Mouse (Mus musculus) adrenal gland, postnatal 10 days (tissue): ENCODE data around the gene Scn10a. TPM values are rescaled to one million over a fixed set of nuclear protein-coding genes. Genes with fewer than 3 reads are reported as not detected.
A peak's percentile ranks its signal among the peaks of the same experiment; 100 is the strongest.

Experiments used
- DNase-seq: peaks from one replicate; pipeline ENCODE4 v3.0.0; 2021; ENCODE audit warnings: mixed read lengths
- total RNA-seq, 2 experiments: library from RNA; stranded (reverse); gene quantifications; 2 replicates each; pipeline ENCODE4 v1.2.3; 2021

Gene Scn10a
- total RNA-seq, 2 experiments from 2014 or later = not detected

DNA sequence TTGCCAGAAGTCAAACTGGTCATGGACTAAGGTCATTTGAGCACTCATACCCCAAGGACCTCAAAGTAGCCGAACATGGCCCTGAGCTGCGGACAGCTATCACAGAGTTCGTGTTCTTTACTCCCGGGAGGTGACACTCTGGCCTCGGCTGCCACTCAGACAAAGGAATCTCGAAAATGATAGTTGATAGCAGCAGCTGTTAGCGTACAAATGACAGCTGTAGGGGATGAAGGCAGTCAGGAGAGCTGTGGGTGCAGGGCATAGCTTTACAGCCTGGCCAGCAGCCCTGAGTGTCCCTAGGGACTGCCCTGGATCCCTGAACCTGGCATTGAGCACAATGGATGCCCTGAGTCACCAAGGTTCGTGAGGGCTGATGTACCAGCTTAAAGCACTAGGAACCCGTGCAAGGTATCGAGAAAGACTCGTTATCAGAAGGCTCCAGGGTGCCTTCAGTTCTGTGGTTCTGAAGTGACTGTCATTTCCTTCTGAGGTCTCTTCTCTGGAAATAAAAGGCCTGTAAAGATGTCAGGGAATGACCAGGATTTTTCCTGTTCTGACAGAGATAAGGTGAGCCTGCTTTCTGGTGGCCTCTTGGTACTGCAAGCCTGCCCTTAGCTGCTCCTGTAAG is 84.8 kb downstream of the Scn10a start:
- peak; percentile 43 for DNase-seq

DNA sequence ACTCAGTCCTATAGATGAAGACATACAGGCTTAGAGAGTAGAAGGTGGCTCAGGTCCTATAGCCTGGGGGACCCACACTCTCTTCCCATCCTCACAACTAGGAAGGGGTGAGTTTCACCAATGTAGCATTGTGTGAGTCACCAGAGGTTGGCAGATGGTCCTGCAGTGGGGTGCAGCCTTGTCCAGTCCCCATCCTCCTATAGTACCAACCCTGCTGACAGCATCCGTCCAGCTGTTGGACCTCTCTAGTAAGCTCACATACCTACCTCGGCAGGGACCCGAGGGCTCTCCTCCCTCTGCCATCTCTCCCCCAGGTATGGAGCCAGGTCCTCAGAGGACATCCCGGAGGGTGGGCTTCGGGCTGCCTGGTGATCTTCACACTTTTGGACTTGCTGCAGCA is 85.6 kb downstream of the Scn10a start:
- no peak for DNase-seq

- DNase-seq = no peak
These were observed 86.3 kb downstream of the Scn10a start for GRCm38 (mm10) chr9:119632801-119633200.

DNA sequence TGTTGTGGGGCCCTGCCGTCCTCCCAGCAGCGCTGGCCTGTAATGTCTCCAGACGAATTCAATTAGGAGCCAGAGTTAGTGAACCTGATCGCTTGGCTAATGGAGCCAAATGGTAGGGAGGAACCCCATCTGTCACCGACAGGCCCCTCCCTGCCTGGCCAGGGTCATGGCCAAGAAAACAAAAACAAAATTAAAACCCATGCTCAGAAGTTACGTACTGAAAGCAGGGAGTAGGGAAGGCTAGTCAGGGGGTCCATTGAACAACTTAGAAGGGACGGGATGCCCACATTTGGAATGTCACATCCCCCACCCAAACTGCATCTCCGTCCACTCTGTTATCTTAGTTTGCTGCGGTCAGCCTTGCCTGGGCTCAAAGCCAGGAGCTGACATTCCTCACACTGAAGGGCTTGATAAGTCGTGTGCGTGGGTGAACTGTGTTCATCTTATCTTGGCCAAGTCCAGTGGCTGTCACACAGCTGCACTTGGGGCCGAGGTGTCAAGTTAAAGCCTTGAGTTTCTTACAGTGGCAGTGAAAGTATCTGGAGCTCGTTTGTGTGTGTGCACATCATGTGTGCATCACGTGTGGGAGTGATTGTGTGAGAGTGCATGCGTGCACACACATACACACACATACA is 87.1 kb downstream of the Scn10a start:
- peak; percentile 50 for DNase-seq

GRCm38 (mm10) chr9:119631393-119631898 is 87.7 kb downstream of the Scn10a start:
- DNase-seq = no peak

DNA sequence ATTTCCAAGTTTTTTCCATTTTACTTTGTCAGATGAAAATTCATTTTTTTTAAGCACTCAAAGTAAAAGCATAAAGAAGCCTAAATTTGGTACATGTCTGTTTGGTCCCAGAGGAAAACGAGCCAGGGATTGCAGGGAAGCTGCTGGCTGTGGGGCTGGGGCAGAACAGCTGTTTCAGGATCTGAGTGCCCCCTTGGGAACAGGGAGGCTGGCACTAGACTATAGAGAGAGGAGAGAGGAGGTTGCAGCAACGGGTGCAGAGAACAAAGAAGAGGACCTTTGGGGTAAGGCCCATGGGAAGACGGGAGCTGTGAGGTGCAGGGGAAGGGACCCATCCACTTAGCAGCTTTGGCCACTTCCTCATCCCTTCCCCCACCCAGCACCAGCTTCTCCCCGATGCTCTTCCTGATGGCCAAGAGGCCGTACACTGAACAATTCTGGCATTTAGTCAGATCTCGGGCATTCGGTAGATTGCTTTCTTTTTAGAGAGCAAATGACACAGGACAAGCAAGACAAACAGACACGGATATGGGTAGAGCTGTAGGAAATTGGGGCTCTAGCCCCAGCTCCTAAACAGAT is 90.3 kb downstream of the Scn10a start:
- peak; percentile 7 for DNase-seq

DNA sequence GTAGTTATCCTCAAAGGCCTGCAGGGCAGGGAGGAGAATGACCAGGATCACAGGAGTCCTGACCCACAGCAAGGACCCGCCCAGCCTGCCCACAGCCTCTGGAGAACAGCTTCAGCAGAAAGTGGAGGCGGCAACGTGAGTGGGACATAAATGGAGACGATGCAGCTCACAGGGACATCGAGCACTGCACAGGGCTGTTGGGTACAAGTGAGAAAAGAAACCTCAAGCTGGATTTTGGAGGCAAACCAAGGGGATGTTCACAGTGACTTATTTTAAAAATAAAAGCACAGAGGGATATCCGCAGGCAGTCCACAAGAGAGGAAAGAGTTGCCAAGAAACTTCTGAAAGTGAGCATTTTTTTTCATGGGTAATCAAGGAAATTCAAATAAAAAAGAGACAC is 91.9 kb downstream of the Scn10a start:
- DNase-seq = no peak

DNA sequence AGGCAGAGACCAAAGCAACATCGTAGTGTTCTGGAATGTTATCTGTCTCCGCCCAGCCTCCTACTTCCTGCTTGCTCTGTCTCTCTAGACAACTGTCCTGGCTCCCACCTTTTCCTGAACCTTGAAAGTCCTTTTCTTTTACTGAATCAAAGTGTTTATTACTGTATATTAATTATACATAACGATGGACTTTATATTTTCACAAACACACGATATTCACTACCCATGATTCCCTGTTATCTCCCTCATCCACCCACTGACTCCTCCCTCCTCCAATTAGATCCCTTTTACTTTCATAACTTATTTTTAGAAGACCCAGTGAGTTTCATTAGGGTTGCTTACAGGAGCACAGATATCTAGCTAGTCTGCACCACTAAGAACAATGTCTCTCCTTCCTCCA is 95.0 kb downstream of the Scn10a start:
- no peak for DNase-seq

- no peak for DNase-seq
These were observed 104.3 kb downstream of the Scn10a start for GRCm38 (mm10) chr9:119614798-119615197.

GRCm38 (mm10) chr9:119610563-119611166 is 108.5 kb downstream of the Scn10a start:
- no peak for DNase-seq

- no peak for DNase-seq
These were observed 112.2 kb downstream of the Scn10a start for GRCm38 (mm10) chr9:119606906-119607305.

- no peak for DNase-seq
These were observed 114.5 kb downstream of the Scn10a start for GRCm38 (mm10) chr9:119604607-119605006.

DNA sequence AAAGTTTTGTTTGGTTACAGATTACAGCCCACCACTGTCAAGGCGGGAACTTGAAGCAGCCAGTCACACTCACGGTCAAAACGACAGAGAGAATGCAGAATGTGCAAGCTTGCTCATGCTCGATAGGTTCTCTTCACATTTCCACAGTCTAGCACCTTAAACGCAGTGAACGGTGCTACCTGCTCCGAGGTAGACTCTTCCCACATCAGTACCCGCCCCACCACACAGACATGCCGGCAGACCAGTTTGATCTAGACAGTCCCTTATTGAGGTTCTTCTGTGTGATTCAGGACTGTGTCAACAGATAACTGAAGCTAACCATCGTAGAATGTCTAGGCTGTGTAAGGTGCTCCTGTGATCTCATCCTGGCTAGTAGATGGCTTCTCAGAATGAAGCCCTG is 120.6 kb downstream of the Scn10a start:
- DNase-seq = no peak

DNA sequence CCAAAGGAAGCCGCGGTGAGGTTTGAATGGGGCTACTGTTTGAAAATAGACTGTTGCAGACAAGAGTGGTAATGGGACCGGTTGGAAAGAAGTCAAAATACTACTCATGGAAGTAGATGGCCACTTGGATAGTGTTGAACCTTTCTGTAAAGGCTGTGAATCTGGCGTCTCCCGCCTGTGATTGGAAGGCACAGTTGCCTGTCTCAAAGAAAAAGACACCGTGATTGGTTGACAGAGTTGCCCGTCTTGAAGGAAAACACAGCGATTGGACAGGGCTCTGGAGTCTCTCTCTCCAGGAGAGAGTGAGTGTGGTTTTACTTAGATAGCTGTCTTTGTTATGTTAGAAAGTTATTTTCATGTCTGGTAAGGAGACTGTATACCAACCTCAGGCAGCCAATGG is 121.8 kb downstream of the Scn10a start:
- DNase-seq = no peak

- DNase-seq = no peak
These were observed 129.5 kb downstream of the Scn10a start for GRCm38 (mm10) chr9:119589592-119589991.

DNA sequence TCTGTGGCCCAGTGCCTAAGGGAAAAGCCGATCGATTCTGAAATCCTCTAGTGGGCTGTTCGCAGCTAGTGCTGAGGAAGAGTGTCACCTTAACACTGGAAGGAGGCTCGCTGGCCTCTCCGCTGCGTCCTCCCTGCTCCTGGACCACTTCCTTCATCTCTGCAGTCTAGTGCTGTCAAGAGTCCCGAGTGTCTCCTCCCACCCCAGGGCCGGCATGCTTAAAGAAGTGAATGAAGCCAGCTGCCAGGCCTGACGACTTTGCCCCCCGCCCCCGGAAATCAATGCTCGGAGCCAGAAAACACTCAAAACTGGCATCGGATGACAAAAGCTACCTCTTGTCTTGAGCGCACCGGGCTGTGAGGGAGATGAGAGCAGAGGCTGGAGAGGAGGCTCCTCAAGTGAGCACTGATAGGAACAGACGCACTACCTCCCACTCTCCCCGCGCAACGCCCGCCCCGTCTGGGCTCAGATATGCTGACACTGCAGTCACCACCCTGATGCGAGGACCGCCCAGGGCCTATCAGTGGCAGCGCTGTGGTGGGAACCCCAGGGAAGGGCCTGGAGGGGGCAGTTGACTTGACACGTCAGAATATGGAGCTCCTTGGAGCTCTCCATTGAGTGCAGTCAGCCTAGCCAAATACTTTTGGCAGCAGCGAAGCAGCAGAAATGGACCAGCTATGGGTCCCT is 130.2 kb downstream of the Scn10a start:
- DNase-seq = no peak

GRCm38 (mm10) chr9:119580668-119581067 is 138.5 kb downstream of the Scn10a start:
- DNase-seq = peak; percentile 85

- no peak for DNase-seq
These were observed 138.9 kb downstream of the Scn10a start for GRCm38 (mm10) chr9:119580187-119580586.

GRCm38 (mm10) chr9:119578636-119579438 is 140.3 kb downstream of the Scn10a start, which contains the start of gene Scn5a:
Gene Scn5a (minus strand): TSS chr9:119579016.
- DNase-seq = peak; percentile 50

DNA sequence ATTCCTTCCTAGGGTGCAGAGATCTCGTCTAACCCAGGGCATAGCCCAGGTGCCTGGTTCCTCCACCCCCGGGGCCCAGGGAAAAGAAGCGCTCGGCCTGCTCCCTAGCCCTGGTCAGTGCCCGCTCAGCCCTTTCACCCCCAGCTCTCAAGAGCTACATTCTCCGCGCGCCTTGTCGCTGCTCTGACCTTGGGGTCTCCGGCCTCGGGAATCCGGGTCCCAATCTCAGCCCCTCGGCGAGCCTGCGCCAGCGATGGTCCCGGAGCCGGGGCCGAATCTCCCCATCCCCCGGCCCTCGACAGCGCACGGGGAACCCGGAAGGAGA is 140.8 kb downstream of the Scn10a start:
- DNase-seq = no peak

GRCm38 (mm10) chr9:119576977-119577376 is 142.1 kb downstream of the Scn10a start:
- no peak for DNase-seq

- no peak for DNase-seq
These were observed 143.4 kb downstream of the Scn10a start for GRCm38 (mm10) chr9:119575732-119576131.
